Mouse (Mus musculus): ENCODE results near the gene Pde8a.

The Pde8a gene

DNA sequence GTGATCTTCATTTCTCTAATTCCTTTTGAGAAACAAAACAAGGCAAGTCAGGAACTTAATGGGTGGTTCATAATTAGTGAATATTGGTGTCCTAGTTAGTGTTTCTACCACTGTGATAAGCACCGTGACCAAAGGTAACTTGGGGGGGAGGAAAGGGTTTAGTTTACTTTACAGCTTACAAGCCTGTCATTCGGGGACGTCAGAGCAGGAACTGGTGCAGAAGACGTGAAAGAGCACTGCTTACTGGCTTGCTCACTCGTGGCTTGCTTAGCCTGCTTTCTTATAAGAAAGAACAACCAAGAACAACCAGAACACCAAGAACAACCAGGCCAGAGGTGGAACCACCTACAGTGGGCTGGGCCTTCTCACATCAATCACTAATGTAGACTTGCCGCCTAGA, 65.6 kb downstream of the Pde8a start:
- DNase-seq (ENCODE audit: low read depth) = no peak

DNA sequence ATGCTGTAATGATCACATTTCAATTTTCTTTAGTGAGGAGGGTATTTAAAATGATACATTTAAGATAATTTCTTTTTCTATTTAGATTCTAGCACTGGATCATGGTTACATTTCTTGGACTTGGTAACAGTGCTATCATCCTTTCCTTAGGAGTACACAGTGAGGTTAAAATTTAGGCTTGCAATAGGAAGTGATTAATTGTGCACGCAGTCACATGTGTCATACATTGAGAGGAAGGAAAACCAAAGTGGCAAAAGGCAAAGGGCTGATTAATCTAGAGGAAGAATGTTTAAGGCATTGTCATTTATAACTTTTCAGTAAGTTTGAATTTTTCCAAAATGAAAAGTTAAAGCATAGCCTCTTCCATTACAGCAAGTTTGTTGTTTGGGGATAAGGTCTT, 67.8 kb downstream of the Pde8a start:
- DNase-seq (ENCODE audit: low read depth) = no peak

DNA sequence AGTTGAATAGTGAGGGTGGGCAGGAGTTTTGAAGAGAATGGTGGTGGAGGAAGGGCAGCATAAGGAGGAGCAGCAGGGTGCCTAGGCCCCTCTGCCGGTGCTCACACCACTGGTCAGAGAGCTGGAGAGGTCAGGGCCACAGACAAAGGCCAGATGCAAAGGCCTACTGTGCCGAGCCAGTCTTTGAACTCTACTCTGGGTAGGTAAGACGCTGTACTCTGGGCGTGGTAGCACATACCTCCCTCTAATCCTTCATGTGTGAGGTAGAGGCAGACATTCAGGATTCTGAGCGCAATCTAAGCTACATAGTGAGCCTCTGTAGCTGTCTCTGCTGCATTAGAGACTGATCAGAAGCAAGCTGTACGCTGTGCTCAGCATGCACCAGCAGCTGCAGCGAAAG, 73.1 kb downstream of the Pde8a start:
- no peak for DNase-seq (ENCODE audit: low read depth)

DNA sequence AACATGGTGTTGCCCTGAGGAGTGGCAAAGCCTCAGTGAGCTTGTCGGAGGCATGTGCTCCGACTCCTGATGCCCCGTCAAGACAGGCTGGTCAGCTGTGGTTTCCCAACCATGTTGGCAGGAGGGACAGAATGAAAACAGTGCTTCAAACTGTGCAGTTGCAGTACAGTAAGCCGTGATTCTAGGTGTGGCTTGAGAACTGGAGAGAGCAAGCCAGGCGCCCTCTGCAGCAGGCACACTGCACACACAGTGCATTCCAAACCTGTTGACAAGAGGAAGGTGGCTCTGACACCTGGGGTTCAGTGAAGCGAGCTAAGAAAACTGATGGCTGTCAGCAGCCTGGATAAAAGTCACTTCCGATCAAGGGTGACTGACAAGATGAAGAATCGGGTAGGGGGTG, 73.5 kb downstream of the Pde8a start:
- DNase-seq (ENCODE audit: low read depth) = no peak

DNA sequence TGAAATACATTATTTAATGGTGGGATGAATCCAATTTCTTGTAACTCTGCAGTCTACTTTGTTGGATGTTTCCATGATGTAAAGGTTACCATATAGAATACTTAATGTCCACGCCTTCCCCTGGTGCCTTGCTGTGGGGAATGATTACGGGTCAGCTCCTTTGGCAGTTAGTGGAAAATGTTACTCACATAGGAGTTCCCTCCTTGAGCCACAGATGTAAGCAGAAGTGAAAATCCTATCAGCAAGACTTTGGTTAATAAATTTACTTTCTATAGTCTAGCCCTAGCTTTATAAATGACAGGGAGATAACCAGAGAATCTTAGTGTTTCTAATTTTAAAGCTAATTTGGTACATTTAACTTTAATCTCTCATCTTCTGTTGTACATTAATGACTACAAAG, 81.8 kb downstream of the Pde8a start:
- DNase-seq (ENCODE audit: low read depth) = no peak

DNA sequence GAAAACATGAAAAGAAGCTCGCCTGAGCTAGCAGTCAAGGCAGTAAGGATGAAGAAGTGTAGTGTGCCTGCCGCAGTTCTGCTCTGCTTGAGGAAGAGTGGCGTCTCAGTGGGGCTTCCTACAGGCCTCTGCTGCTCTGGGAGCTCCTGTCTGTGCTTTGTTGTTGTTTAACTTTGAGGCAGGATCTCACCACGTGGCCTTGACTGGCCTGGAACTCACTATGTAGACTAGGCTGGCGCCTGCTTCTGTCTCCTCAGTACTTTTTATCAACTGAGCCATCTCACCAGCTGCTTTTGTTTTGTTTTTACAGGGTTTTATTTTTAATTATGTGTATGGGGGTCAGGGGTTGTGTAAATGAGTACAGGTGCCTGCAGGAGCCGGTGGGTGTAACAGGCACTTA, 84.8 kb downstream of the Pde8a start:
- no peak for DNase-seq (ENCODE audit: low read depth)

DNA sequence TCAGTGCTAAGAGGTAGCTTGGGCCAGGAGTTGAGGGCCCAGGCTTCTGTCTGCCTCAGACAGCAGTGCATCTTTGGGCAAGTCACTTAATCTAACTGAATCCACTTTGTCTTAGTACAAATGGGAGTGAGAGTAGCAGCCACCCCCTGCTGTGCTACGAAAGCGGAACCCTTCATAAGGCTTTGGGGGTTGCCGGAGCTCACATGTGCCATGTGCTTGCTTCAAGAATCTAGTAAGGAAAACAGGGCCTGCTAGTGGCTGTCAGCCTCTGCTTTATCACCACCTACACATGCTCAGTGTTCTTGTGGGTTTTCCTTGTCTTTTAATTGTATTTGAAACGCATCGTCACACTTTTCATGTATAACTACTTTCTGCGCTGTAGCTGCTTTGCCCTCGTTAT, 87.9 kb downstream of the Pde8a start:
- no peak for DNase-seq (ENCODE audit: low read depth)

DNA sequence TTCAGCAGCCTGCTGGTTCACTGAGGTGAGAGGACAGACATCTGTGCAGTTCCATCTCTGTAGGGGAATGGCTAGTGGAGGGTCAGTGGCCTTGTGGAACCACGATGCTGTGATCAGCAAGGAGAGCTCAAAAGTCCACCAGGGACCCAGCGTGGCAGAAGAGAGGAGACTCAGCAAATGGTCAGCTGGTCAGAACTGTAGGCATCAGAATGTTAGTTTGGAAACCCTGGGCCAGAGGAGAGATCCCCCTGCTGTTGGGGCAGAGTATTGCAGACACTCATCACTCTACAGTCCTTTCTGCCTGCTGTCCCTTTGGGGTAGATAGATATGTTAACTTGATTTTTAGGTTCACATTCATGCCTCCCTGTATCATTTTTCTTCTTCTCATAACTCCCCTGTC, 90.3 kb downstream of the Pde8a start:
- DNase-seq (ENCODE audit: low read depth) = no peak

DNA sequence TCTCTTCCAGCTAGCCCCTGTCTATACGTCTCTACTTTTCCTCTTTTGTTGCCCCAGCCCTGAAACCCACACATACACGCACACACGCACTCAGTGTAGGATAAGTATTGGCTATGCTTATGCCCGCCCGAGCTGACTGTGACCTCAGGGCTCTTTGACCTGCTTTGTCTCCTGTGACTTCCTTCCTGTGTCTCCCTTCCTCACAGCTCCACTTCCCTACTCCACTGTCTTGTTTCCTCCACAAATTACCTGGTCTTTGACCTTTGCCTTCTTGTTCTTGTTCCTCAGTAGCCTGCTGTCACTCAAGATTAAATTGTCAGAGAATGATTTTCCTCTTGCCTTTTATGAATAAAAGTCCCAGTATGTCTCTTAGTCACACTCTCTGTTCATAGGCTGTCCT, 90.7 kb downstream of the Pde8a start:
- DNase-seq (ENCODE audit: low read depth) = no peak

DNA sequence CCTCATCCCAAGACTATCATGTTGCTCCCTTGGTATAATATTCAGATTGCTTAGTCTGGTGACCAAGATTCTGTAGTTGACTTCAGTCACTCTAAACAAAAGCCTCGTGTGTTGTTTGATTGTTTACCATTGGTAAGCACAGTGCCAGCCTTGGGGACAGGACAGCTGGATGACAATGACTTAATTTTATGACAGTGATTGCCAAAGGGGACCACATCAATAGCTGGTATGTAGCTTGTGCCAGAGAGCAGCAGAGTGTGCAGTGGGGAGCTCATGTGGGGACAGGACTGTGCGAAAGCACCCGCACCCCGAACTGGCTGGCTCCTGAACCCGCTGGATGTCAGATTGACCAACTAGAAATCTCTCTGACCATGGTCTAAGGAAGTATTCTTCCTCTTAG, 91.3 kb downstream of the Pde8a start:
- DNase-seq (ENCODE audit: low read depth) = no peak

DNA sequence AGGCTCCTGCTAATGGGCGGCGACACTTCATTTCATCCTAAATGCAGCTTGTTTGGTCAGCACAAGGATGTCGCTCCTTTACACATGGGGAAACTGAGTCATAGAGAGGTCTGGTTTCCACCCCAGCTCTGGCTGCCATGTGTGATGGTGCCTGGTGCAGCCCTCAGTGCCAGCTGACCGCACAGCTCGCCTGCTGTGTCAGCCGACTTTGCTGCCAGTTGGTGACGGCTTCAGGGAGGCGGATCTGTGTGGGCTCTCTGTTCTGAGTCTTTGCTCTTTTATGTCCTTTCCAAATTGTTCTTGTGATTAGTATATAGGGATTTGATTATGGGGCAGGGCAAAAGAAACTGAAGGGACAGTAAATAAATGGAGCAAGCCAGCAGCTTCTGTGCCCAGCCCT, 94.3 kb downstream of the Pde8a start:
- no peak for DNase-seq (ENCODE audit: low read depth)

DNA sequence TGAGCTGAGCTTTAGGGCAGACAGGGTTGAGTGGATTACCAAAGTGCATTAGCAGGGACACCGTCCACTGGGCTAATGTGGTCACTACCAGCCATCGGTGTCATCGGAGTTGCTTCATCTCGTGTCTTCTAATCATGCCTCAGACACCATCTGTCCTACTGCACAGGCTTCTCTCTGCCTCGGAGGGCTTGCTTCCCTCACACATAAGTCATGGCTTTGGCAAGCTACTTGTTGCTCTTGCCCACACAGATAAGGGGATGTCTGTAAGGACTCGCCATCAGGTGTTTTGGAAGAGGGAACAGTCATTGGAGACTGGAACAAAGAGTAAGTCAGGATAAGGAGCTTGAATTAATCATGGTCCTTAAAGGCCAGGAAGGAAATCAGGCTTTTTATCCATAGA, 95.9 kb downstream of the Pde8a start:
- DNase-seq (ENCODE audit: low read depth) = no peak

DNA sequence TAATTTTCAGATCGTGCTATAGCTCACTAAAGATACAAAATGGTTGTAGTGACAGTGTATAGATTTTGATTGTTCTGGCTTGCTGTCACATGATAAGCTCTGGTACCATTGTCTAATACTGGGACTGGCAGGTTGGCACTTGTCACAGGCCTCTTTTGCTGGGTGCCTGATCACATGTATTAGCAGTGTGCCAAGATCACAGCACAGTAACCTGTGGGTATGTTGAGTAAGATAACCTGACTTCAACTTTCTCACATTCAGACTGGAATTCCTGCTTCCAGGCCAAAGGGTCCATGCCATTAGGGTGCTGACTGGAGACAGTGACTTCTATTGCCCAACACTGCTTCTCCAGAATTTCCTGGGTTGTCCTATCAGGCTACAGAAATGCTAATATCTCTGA, 97.7 kb downstream of the Pde8a start:
- no peak for DNase-seq (ENCODE audit: low read depth)

DNA sequence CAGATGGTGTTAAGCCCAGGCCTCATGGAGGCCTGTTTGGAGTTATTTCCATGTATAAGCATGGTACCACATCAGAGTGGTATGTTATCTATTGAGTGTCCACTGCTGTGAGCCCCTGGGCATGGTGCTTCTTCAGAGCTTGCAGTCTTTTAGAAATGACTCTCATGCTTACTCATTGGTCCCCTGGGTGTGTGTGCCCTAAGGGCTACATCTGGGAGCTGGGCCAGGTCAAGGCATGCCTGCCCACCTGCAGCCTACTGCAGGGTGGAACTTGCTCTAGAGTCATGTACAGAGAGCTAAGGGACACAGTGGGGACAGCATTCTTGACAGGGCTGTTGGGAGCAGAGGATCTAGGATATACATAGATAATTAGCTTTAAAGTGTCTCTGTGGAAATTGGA, 98.2 kb downstream of the Pde8a start:
- no peak for DNase-seq (ENCODE audit: low read depth)

DNA sequence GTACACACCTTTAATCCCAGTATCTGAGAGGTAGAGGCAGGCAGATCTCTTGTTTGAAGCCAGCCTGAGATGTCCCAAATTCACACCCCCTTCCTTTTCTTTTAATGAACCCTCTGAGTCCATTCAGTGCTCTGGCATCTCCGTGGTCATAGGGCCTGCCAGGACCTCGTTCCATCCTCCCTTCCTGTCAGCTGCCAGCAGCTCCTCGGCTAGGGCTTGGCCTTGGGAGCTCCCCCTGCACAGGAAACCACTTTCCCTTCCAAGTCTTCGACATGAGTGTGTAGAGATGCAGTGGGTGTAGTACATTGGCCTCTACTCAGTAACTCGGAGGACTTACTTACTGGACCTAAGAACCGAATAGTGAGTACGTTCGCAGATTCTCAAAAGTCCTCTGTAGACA, 102.2 kb downstream of the Pde8a start:
- no peak for DNase-seq (ENCODE audit: low read depth)

DNA sequence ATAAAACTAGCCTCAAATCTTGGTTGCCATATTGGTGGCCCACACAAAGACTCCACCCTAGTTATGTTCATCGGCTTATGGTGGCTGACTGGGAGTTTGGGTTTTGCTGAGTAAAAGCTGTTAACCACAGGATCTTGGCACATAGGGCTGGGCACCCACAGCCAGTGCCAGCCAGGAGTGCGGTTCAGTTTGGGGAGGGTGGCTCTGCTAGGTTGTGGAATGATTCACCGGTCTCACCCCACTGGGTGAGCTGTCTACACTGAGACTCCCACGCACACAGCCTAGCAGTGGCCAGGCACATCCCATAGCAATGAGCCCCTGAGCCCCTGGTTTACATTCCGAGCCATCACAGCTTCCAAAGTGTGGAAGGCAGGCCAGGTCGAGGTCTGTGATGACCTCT, 106.4 kb downstream of the Pde8a start:
- DNase-seq (ENCODE audit: low read depth) = no peak

DNA sequence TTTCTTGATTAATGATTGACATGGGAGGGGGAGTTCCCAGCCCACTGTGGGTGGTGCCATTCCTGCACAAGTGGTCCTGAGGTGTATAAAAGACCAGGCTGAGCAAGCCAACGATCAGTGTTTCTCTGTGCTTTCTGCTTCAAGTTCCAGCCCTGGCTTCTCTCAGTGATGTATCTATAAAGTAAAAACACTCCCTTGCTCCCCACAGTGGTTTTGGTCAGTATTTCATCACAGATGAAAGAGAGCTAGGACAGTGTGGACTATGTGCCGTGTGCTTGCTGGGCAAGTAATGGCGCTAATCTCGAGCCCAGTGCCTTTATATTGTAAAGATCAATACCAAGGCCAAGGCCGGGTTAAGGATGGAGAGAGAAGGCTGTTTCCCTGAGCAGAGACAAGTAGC, 108.4 kb downstream of the Pde8a start:
- no peak for DNase-seq (ENCODE audit: low read depth)

DNA sequence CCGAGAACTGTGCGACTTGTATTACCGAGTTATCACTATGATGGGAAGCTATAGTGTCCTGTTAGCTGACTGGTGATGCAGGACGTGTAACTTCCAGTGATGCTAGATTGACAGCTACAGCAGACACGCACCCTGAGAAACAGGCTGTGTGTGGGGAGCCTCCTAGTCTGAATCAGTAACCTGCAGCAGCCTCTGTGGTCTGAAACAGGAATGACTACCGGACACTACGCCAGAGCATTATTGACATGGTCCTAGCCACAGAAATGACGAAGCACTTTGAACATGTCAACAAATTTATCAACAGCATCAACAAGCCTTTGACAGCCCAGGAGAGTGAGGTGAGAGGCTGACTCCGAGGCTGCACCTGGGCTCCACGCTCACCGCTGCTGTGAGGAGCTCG, 112.6 kb downstream of the Pde8a start:
- no peak for DNase-seq (ENCODE audit: low read depth)

DNA sequence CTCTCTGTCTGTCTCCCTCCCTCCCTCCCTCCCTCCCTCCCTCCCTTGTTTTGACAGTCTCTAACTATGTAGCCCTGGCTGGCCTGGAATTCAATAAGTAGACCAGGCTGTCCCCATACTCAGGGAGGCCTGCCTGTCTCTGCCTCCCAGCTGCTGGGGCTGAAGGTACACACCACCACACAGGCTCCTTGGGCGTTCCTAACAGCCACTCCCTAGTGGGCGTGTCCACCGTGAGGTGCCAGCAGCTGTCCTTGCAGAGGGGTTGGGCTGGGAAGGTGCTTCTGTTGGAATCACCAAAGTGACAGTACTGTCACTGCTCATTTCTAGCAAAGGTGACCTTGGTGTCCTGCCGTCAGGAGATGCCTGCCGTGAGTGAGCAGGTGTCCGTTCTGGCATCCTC, 113.5 kb downstream of the Pde8a start:
- DNase-seq (ENCODE audit: low read depth) = no peak

DNA sequence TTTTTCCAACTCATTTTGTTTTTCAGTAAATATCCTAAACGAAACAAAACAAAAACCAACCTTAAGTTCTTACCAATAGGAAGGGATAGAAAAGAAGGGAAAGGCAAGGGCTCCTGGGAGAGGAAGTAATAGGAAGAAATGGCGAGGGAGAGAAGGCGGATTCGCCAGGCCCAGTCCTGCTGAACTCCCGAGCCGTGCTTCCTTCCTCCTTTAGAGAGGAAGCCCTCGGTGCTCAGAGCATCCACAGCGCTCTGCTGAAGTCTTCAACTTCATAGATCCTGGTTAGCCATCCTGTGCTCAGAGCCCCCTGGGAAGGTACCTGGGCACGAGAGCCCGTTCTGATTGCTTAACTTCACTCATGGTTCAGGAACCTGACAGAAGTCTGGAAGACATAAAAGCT, 114.3 kb downstream of the Pde8a start:
- no peak for DNase-seq (ENCODE audit: low read depth)

DNA sequence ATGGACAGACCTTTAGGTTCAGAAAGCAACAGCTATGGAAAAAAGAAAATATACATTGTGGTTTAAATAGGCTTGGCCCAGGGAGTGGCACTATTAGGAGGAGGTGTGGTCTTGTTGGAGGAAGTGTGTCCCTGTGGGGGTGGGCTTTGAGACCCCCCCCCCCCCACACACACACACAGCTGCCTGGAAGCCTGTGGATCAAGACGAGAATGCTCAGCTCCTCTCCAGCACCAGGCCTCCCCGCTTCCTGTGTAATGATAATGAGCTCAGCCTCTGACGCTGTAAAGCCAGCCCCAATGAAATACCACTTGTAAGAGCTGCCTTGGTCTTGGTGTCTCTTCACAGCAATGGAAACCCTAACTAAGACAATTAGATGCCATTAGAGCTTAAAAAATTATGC, 117.4 kb downstream of the Pde8a start:
- DNase-seq (ENCODE audit: low read depth) = no peak

DNA sequence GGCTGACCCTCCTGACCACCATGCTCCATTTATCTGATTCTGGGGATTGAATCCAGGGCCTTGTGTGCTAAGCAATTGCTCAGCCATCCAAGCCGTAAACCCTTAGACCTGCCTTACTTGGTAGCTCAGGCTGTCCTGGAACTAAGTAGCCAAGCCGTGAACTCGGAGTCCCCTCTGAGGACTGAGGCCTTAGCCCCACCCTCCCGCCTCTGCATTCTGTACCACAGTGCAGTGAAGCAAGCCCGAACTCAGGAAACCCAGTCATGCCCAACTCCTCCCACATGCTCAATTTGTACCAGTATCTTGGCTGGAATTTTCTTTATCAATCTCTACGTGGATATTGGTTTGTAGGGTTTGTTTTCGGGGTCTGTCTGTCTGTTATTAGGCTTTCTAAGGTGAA, 118.5 kb downstream of the Pde8a start:
- DNase-seq (ENCODE audit: low read depth) = no peak

DNA sequence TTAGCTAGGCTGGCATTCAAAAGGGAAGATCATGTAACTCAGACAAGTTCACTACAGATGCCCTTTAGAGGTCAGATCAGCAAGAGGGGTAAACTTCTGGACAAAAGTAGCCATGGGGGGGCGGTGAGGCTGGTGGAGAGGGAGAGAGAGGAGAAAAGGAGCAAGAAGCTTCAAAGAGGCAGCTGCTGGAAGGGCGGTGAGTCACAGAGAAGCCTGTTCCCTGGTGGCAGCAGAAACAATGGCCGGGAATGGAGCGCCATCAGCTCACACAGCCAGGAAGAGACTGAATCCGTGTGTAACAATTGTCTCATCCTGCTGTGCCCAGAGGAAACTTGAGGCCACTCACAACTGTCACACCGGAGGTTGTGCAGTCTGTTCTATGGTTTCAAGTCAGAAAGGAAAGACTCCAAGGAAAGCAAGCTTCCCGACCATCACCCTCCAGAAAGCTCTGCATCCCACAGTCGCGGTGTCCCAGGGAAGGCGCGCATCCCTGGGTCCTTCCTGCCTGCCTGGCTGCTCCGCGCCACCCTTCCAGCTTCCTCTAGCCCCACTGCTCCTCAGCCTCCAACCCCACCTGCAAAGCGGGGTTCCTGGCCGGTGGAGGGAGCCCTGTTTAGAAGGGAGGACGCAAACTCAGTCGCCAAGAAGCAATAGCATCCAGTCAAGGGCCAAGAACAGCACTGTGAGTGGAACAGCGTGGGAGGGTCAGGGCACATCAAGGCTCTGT, 122.5 kb downstream of the Pde8a start:
- DNase-seq (ENCODE audit: low read depth) = no peak

DNA sequence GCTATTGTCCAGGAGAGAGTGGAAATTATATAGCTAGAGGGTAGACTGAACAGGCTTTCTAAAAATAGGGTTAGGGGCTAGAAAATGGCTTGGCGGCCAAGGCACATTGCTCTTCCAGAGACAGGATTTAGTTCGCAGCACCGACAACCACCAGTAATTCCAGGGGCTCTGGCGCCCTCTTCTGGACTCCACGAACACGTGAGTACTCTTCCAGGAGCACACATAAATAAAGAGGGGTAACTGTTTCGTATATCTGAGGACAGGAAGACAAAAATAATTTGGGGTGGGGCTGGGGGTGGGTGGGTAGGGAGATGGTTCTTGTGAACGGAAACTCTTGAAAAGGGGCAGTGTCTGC, 123.0 kb downstream of the Pde8a start:
- DNase-seq (ENCODE audit: low read depth) = no peak

Measured in c-Kit-positive CD71-positive TER-119-negative erythroid progenitor cells, embryonic 14.5 days (primary cell).